Mouse (Mus musculus) megakaryocyte, embryonic 14.5 days (primary cell): ENCODE data around the gene Myd88.

Source experiments
- FLI1 ChIP-seq: IDR thresholded peaks from 2 replicates; pipeline ENCODE4 v1.6.1; 2012; ENCODE audit warnings: low read length, inconsistent platforms, mixed read lengths
- GATA1 ChIP-seq: IDR thresholded peaks from 3 replicates; pipeline ENCODE4 v1.6.1; 2012; ENCODE audit warnings: mixed read lengths, low read length, inconsistent platforms, borderline replicate concordance

GRCm38 (mm10) chr9:119337842-119338241 lies 3.4 kb downstream of the Myd88 start:
- TF ChIP-seq GATA1: no peak
- TF ChIP-seq FLI1: no peak
